Mouse (Mus musculus): ENCODE data around the gene Traf3ip1. TPM values are rescaled to one million over a fixed set of nuclear protein-coding genes. Genes with fewer than 3 reads are reported as not detected.

Gene Traf3ip1
- polyA plus RNA-seq, 1 experiment from 2014 or later, result 8.4 TPM

GRCm38 (mm10) chr1:91539246-91539645, 44.8 kb downstream of the Traf3ip1 start:
- H3K9ac ChIP-seq (replicated peaks; ENCODE audit: low read length), result no peak overlapping the region
- H3K27ac ChIP-seq (replicated peaks; ENCODE audit: low read depth, low read length), result no peak overlapping the region
- WGBS, result 24% methylated on average over 6 of the region's 6 CpGs

GRCm38 (mm10) chr1:91539704-91540270, 45.3 kb downstream of the Traf3ip1 start:
- Histone ChIP-seq H3K9ac (replicated peaks; ENCODE audit: low read length) (peak overlapping the region; percentile 6), H3K4me1 (ENCODE audit: control insufficient read depth, insufficient read depth, low read length) (no peaks in the 10 kb centered on the region), H3K27ac (replicated peaks; ENCODE audit: low read depth, low read length) (no peak overlapping the region), H3K36me3 (replicated peaks; ENCODE audit: control insufficient read depth, insufficient read depth, low read depth, low read length) (no peaks in the 10 kb centered on the region; the same call in 1 of the 2 replicates), H3K9me3 (replicated peaks; ENCODE audit: control insufficient read depth, low read length) (no peaks in the 10 kb centered on the region), H3K27me3 (ENCODE audit: control insufficient read depth, insufficient read depth, low read length) (peaks cover 12% of the 10 kb centered on the region), H3K4me2 (ENCODE audit: low read depth, low read length) (peak overlapping the region; percentile 95), H3K4me3 (ENCODE audit: low read depth, low read length) (peak overlapping the region; percentile 88)
- peak; percentile 6 for DNase-seq (ENCODE audit: low spot score)
- peak; percentile 46 for ATAC-seq (replicated peaks; ENCODE audit: insufficient number of reproducible peaks, low FRiP score, low TSS enrichment, low read depth)
- WGBS, result 2% methylated on average over 22 of the region's 22 CpGs

More at GRCm38 (mm10) chr1:91539246-91539645, 44.8 kb downstream of the Traf3ip1 start:
- no peak for ATAC-seq (replicated peaks; ENCODE audit: insufficient number of reproducible peaks, low FRiP score, low TSS enrichment, low read depth)
- Histone ChIP-seq H3K4me3 (ENCODE audit: low read depth, low read length) (no peak overlapping the region; the same call in 1 of the 2 replicates), H3K36me3 (replicated peaks; ENCODE audit: control insufficient read depth, insufficient read depth, low read depth, low read length) (no peaks in the 10 kb centered on the region), H3K27me3 (ENCODE audit: control insufficient read depth, insufficient read depth, low read length) (peaks cover 12% of the 10 kb centered on the region), H3K4me1 (ENCODE audit: control insufficient read depth, insufficient read depth, low read length) (no peaks in the 10 kb centered on the region), H3K4me2 (ENCODE audit: low read depth, low read length) (peak overlapping the region; percentile 95; the same call in 1 of the 2 replicates), H3K9me3 (replicated peaks; ENCODE audit: control insufficient read depth, low read length) (no peaks in the 10 kb centered on the region)
- DNase-seq (ENCODE audit: low spot score), result no peak

- Histone ChIP-seq H3K9ac (replicated peaks; ENCODE audit: low read length) (peak within 1 kb of the TSS; percentile 70), H3K4me3 (ENCODE audit: low read depth, low read length) (peak within 1 kb of the TSS; percentile 88), H3K4me1 (ENCODE audit: control insufficient read depth, insufficient read depth, low read length) (no peaks in the 10 kb centered on the region), H3K36me3 (replicated peaks; ENCODE audit: control insufficient read depth, insufficient read depth, low read depth, low read length) (no peaks in the 10 kb centered on the region; the same call in 1 of the 2 replicates), H3K9me3 (replicated peaks; ENCODE audit: control insufficient read depth, low read length) (no peaks in the 10 kb centered on the region), H3K4me2 (ENCODE audit: low read depth, low read length) (peak within 1 kb of the TSS; percentile 95), H3K27ac (replicated peaks; ENCODE audit: low read depth, low read length) (peak within 1 kb of the TSS; percentile 28; the same call in 1 of the 2 replicates), H3K27me3 (ENCODE audit: control insufficient read depth, insufficient read depth, low read length) (peaks cover 12% of the 10 kb centered on the region)
- DNase-seq (ENCODE audit: low spot score) (peak; percentile 99), ATAC-seq (replicated peaks; ENCODE audit: insufficient number of reproducible peaks, low FRiP score, low TSS enrichment, low read depth) (peak; percentile 95)
- 0% methylated on average over 41 of the region's 41 CpGs for WGBS
These were observed 45.9 kb downstream of the Traf3ip1 start, which contains the start of gene Asb1 for GRCm38 (mm10) chr1:91540271-91540826. Asb1 (plus strand) TSS chr1:91540544.

GRCm38 (mm10) chr1:91541042-91541592, 46.7 kb downstream of the Traf3ip1 start:
- no peaks in the 10 kb centered on the region for H3K9me3 ChIP-seq (replicated peaks; ENCODE audit: control insufficient read depth, low read length)
- no peaks in the 10 kb centered on the region; the same call in 1 of the 2 replicates for H3K36me3 ChIP-seq (replicated peaks; ENCODE audit: control insufficient read depth, insufficient read depth, low read depth, low read length)
- peak overlapping the region; percentile 70 for H3K9ac ChIP-seq (replicated peaks; ENCODE audit: low read length)
- H3K27ac ChIP-seq (replicated peaks; ENCODE audit: low read depth, low read length), result no peak overlapping the region
- 12% methylated on average over 15 of the region's 15 CpGs for WGBS
- H3K4me3 ChIP-seq (ENCODE audit: low read depth, low read length), result peak overlapping the region; percentile 88
- H3K27me3 ChIP-seq (ENCODE audit: control insufficient read depth, insufficient read depth, low read length), result peaks cover 12% of the 10 kb centered on the region
- DNase-seq (ENCODE audit: low spot score) (no peak), ATAC-seq (replicated peaks; ENCODE audit: insufficient number of reproducible peaks, low FRiP score, low TSS enrichment, low read depth) (peak; percentile 1; the same call in 1 of the 2 replicates)
- H3K4me2 ChIP-seq (ENCODE audit: low read depth, low read length), result peak overlapping the region; percentile 95
- no peaks in the 10 kb centered on the region for H3K4me1 ChIP-seq (ENCODE audit: control insufficient read depth, insufficient read depth, low read length)

- H3K4me1 ChIP-seq (ENCODE audit: control insufficient read depth, insufficient read depth, low read length), result no peaks in the 10 kb centered on the region
- WGBS, result 90% methylated on average over 4 of the region's 4 CpGs
- no peak for ATAC-seq (replicated peaks; ENCODE audit: insufficient number of reproducible peaks, low FRiP score, low TSS enrichment, low read depth)
These were observed 49.5 kb downstream of the Traf3ip1 start for GRCm38 (mm10) chr1:91543974-91544373.

GRCm38 (mm10) chr1:91545226-91545625, 50.8 kb downstream of the Traf3ip1 start:
- Histone ChIP-seq H3K4me1 (ENCODE audit: control insufficient read depth, insufficient read depth, low read length) (no peaks in the 10 kb centered on the region), H3K4me2 (ENCODE audit: low read depth, low read length) (no peak overlapping the region), H3K27ac (replicated peaks; ENCODE audit: low read depth, low read length) (no peak overlapping the region), H3K36me3 (replicated peaks; ENCODE audit: control insufficient read depth, insufficient read depth, low read depth, low read length) (no peaks in the 10 kb centered on the region; the same call in 1 of the 2 replicates), H3K4me3 (ENCODE audit: low read depth, low read length) (no peak overlapping the region), H3K9ac (replicated peaks; ENCODE audit: low read length) (no peak overlapping the region), H3K27me3 (ENCODE audit: control insufficient read depth, insufficient read depth, low read length) (no peaks in the 10 kb centered on the region), H3K9me3 (replicated peaks; ENCODE audit: control insufficient read depth, low read length) (no peaks in the 10 kb centered on the region)
- DNase-seq (ENCODE audit: low spot score) (no peak), ATAC-seq (replicated peaks; ENCODE audit: insufficient number of reproducible peaks, low FRiP score, low TSS enrichment, low read depth) (no peak)
- 78% methylated on average over 1 of the region's 1 CpGs for WGBS

More at GRCm38 (mm10) chr1:91543974-91544373, 49.5 kb downstream of the Traf3ip1 start:
- H3K27me3 ChIP-seq (ENCODE audit: control insufficient read depth, insufficient read depth, low read length), result peaks cover 4% of the 10 kb centered on the region
- H3K4me2 ChIP-seq (ENCODE audit: low read depth, low read length), result no peak overlapping the region
- no peaks in the 10 kb centered on the region; the same call in 1 of the 2 replicates for H3K36me3 ChIP-seq (replicated peaks; ENCODE audit: control insufficient read depth, insufficient read depth, low read depth, low read length)
- H3K4me3 ChIP-seq (ENCODE audit: low read depth, low read length), result no peak overlapping the region
- H3K27ac ChIP-seq (replicated peaks; ENCODE audit: low read depth, low read length), result no peak overlapping the region
- H3K9me3 ChIP-seq (replicated peaks; ENCODE audit: control insufficient read depth, low read length), result no peaks in the 10 kb centered on the region
- H3K9ac ChIP-seq (replicated peaks; ENCODE audit: low read length), result no peak overlapping the region
- no peak for DNase-seq (ENCODE audit: low spot score)

GRCm38 (mm10) chr1:91547567-91547966, 53.1 kb downstream of the Traf3ip1 start:
- WGBS, result 85% methylated on average over 5 of the region's 5 CpGs
- no peak overlapping the region for H3K4me3 ChIP-seq (ENCODE audit: low read depth, low read length)
- H3K9ac ChIP-seq (replicated peaks; ENCODE audit: low read length), result no peak overlapping the region
- DNase-seq (ENCODE audit: low spot score) (no peak), ATAC-seq (replicated peaks; ENCODE audit: insufficient number of reproducible peaks, low FRiP score, low TSS enrichment, low read depth) (no peak)
- no peaks in the 10 kb centered on the region for H3K9me3 ChIP-seq (replicated peaks; ENCODE audit: control insufficient read depth, low read length)
- no peaks in the 10 kb centered on the region; the same call in 1 of the 2 replicates for H3K36me3 ChIP-seq (replicated peaks; ENCODE audit: control insufficient read depth, insufficient read depth, low read depth, low read length)
- no peaks in the 10 kb centered on the region for H3K27me3 ChIP-seq (ENCODE audit: control insufficient read depth, insufficient read depth, low read length)
- H3K4me1 ChIP-seq (ENCODE audit: control insufficient read depth, insufficient read depth, low read length), result no peaks in the 10 kb centered on the region
- no peak overlapping the region for H3K27ac ChIP-seq (replicated peaks; ENCODE audit: low read depth, low read length)
- no peak overlapping the region for H3K4me2 ChIP-seq (ENCODE audit: low read depth, low read length)

GRCm38 (mm10) chr1:91549073-91549472, 54.6 kb downstream of the Traf3ip1 start:
- H3K27ac ChIP-seq (replicated peaks; ENCODE audit: low read depth, low read length), result no peak overlapping the region
- no peak overlapping the region for H3K4me3 ChIP-seq (ENCODE audit: low read depth, low read length)
- no peaks in the 10 kb centered on the region for H3K9me3 ChIP-seq (replicated peaks; ENCODE audit: control insufficient read depth, low read length)
- H3K4me1 ChIP-seq (ENCODE audit: control insufficient read depth, insufficient read depth, low read length), result no peaks in the 10 kb centered on the region
- no peak for DNase-seq (ENCODE audit: low spot score)
- H3K27me3 ChIP-seq (ENCODE audit: control insufficient read depth, insufficient read depth, low read length), result no peaks in the 10 kb centered on the region
- H3K4me2 ChIP-seq (ENCODE audit: low read depth, low read length), result no peak overlapping the region
- 75% methylated on average over 2 of the region's 2 CpGs for WGBS
- H3K9ac ChIP-seq (replicated peaks; ENCODE audit: low read length), result no peak overlapping the region
- no peaks in the 10 kb centered on the region; the same call in 1 of the 2 replicates for H3K36me3 ChIP-seq (replicated peaks; ENCODE audit: control insufficient read depth, insufficient read depth, low read depth, low read length)
- ATAC-seq (replicated peaks; ENCODE audit: insufficient number of reproducible peaks, low FRiP score, low TSS enrichment, low read depth), result no peak

All from embryonic facial prominence, embryonic 11.5 days (tissue).